Mouse (Mus musculus): Measurements from ENCODE around the gene Smarcc2. TPM values are rescaled to one million over a fixed set of nuclear protein-coding genes. Genes with fewer than 3 reads are reported as not detected.

Gene Smarcc2
- total and polyA plus RNA-seq, 2 experiments from 2014 or later, result 143 to 233 TPM

DNA sequence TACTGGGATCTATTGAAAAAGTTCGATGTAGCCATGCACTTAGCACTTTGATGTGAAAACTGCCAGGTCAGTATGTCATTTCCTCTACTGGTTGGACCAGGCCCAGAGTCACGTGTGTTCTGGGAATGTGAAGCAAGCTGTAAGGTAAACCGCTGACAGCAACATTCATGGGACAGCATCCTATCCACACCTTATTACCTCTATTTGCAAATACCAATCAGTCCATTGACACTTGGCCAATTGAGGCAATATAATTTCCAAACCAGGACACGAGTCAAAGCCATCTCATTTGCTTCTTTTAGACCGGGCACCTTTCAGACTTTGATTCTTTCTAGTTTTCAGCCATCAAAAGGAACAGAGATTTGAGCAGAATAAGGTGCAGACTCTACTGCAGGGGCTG, 30.0 kb upstream of the Smarcc2 start:
- ATAC-seq (ENCODE audit: low FRiP score) (no peak), DNase-seq (ENCODE audit: low spot score) (no peak)
- H3K4me3 ChIP-seq (ENCODE audit: low read depth, low read length), result no peak overlapping the region
- 96% methylated on average over 5 of the region's 5 CpGs for WGBS
- peaks cover 24% of the 10 kb centered on the region; the same call in 1 of the 2 replicates for H3K36me3 ChIP-seq (ENCODE audit: insufficient read depth, low read length)
- TF ChIP-seq CTCF (IDR thresholded peaks at IDR 0.05), result no peak
- no peaks in the 10 kb centered on the region for H3K27me3 ChIP-seq (ENCODE audit: insufficient read depth, low read length)
- H3K9me3 ChIP-seq (ENCODE audit: low read length), result no peaks in the 10 kb centered on the region
- no peak overlapping the region for H3K27ac ChIP-seq (ENCODE audit: low read depth, low read length)
- no peak overlapping the region for H3K4me2 ChIP-seq (ENCODE audit: low read depth, low read length, poor library complexity, severe bottlenecking)
- no peak overlapping the region for H3K9ac ChIP-seq (replicated peaks; ENCODE audit: low read length, poor library complexity, severe bottlenecking)
- no peaks in the 10 kb centered on the region for H3K4me1 ChIP-seq (ENCODE audit: insufficient read depth, low read length)

DNA sequence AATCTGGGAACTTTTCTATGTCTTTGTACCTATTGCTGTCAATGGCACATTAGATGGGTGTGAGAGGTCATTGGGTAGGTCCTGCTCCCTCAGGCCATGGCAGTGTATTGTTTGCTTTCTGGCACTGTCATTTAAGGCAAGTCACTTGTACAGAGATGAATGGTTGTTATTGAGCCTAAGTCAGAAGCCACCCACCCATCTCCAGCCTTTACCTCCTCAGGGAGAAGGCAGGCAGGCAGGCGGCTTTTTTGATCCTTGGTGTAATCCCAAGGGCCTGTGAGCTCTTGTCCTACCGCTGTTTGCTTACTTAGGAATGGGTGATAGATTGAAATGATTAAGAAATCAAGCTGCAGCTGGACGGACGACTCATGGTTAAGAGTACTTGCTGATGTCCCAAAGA, 29.6 kb upstream of the Smarcc2 start:
- H3K9me3 ChIP-seq (ENCODE audit: low read length), result no peaks in the 10 kb centered on the region
- ATAC-seq (ENCODE audit: low FRiP score), result no peak
- WGBS, result 88% methylated on average over 4 of the region's 4 CpGs
- H3K27me3 ChIP-seq (ENCODE audit: insufficient read depth, low read length), result no peaks in the 10 kb centered on the region
- no peak for TF ChIP-seq CTCF (IDR thresholded peaks at IDR 0.05)
- H3K4me1 ChIP-seq (ENCODE audit: insufficient read depth, low read length), result no peaks in the 10 kb centered on the region
- DNase-seq (ENCODE audit: low spot score), result no peak
- H3K4me2 ChIP-seq (ENCODE audit: low read depth, low read length, poor library complexity, severe bottlenecking), result no peak overlapping the region
- no peak overlapping the region for H3K4me3 ChIP-seq (ENCODE audit: low read depth, low read length)
- H3K27ac ChIP-seq (ENCODE audit: low read depth, low read length), result no peak overlapping the region
- H3K9ac ChIP-seq (replicated peaks; ENCODE audit: low read length, poor library complexity, severe bottlenecking), result no peak overlapping the region
- peaks cover 24% of the 10 kb centered on the region; the same call in 1 of the 2 replicates for H3K36me3 ChIP-seq (ENCODE audit: insufficient read depth, low read length)

- Histone ChIP-seq H3K9ac (replicated peaks; ENCODE audit: low read length, poor library complexity, severe bottlenecking) (no peak overlapping the region), H3K4me2 (ENCODE audit: low read depth, low read length, poor library complexity, severe bottlenecking) (no peak overlapping the region), H3K27ac (ENCODE audit: low read depth, low read length) (no peak overlapping the region), H3K9me3 (ENCODE audit: low read length) (no peaks in the 10 kb centered on the region), H3K4me1 (ENCODE audit: insufficient read depth, low read length) (no peaks in the 10 kb centered on the region), H3K36me3 (ENCODE audit: insufficient read depth, low read length) (peaks cover 58% of the 10 kb centered on the region), H3K4me3 (ENCODE audit: low read depth, low read length) (no peak overlapping the region), H3K27me3 (ENCODE audit: insufficient read depth, low read length) (no peaks in the 10 kb centered on the region)
- no peak for TF ChIP-seq CTCF (IDR thresholded peaks at IDR 0.05)
- DNase-seq (ENCODE audit: low spot score), result no peak
- ATAC-seq (ENCODE audit: low FRiP score), result no peak
- WGBS, result 95% methylated on average over 2 of the region's 2 CpGs
These were observed 25.6 kb upstream of the Smarcc2 start for GRCm38 (mm10) chr10:128433417-128433816.

GRCm38 (mm10) chr10:128434681-128435080, 24.4 kb upstream of the Smarcc2 start:
- ATAC-seq (ENCODE audit: low FRiP score) (no peak), DNase-seq (ENCODE audit: low spot score) (no peak)
- Histone ChIP-seq H3K9ac (replicated peaks; ENCODE audit: low read length, poor library complexity, severe bottlenecking) (0 out of 2 replicates have a peak overlapping the region, but pooled peaks have one; percentile 19), H3K27ac (ENCODE audit: low read depth, low read length) (no peak overlapping the region), H3K4me1 (ENCODE audit: insufficient read depth, low read length) (no peaks in the 10 kb centered on the region), H3K4me3 (ENCODE audit: low read depth, low read length) (no peak overlapping the region), H3K27me3 (ENCODE audit: insufficient read depth, low read length) (no peaks in the 10 kb centered on the region), H3K9me3 (ENCODE audit: low read length) (no peaks in the 10 kb centered on the region), H3K4me2 (ENCODE audit: low read depth, low read length, poor library complexity, severe bottlenecking) (no peak overlapping the region), H3K36me3 (ENCODE audit: insufficient read depth, low read length) (peaks cover 54% of the 10 kb centered on the region)
- WGBS, result 87% methylated on average over 10 of the region's 10 CpGs
- no peak for TF ChIP-seq CTCF (IDR thresholded peaks at IDR 0.05)

DNA sequence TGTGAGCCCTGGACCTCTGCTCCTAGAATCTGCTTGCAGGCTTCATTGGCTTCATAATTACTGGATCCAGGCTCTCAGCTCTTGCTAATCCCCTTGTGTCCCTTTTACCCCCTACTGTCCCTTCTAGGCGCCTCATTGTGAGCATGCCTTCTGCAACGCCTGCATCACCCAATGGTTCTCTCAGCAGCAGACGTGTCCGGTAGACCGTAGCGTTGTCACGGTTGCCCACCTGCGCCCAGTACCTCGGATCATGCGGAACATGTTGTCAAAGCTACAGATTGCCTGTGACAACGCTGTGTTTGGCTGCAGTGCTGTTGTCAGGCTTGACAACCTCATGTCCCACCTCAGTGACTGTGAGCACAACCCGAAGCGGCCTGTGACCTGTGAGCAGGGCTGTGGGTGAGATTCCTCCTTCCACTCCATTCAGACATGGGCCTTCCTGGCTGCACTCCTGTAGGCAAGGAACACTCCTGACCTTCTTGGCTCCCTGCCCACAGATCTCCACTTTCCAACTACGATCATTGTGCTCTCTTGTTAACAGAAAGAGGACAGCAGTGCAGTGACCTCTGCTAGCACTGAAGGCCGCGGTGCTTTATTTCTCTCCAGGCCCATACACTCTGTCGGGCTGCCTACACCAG, 23.7 kb upstream of the Smarcc2 start:
- ATAC-seq (ENCODE audit: low FRiP score), result no peak
- Histone ChIP-seq H3K27me3 (ENCODE audit: insufficient read depth, low read length) (no peaks in the 10 kb centered on the region), H3K9me3 (ENCODE audit: low read length) (no peaks in the 10 kb centered on the region), H3K27ac (ENCODE audit: low read depth, low read length) (no peak overlapping the region), H3K4me1 (ENCODE audit: insufficient read depth, low read length) (no peaks in the 10 kb centered on the region), H3K9ac (replicated peaks; ENCODE audit: low read length, poor library complexity, severe bottlenecking) (0 out of 2 replicates have a peak overlapping the region, but pooled peaks have one; percentile 19), H3K4me2 (ENCODE audit: low read depth, low read length, poor library complexity, severe bottlenecking) (no peak overlapping the region), H3K36me3 (ENCODE audit: insufficient read depth, low read length) (peaks cover 57% of the 10 kb centered on the region), H3K4me3 (ENCODE audit: low read depth, low read length) (no peak overlapping the region)
- DNase-seq (ENCODE audit: low spot score), result peak; percentile 36
- TF ChIP-seq CTCF (IDR thresholded peaks at IDR 0.05), result no peak
- WGBS, result 63% methylated on average over 17 of the region's 17 CpGs

- DNase-seq (ENCODE audit: low spot score), result no peak
- Histone ChIP-seq H3K9me3 (ENCODE audit: low read length) (no peaks in the 10 kb centered on the region), H3K4me1 (ENCODE audit: insufficient read depth, low read length) (no peaks in the 10 kb centered on the region), H3K36me3 (ENCODE audit: insufficient read depth, low read length) (peaks cover 56% of the 10 kb centered on the region), H3K27me3 (ENCODE audit: insufficient read depth, low read length) (no peaks in the 10 kb centered on the region), H3K4me2 (ENCODE audit: low read depth, low read length, poor library complexity, severe bottlenecking) (no peak overlapping the region), H3K27ac (ENCODE audit: low read depth, low read length) (no peak overlapping the region), H3K9ac (replicated peaks; ENCODE audit: low read length, poor library complexity, severe bottlenecking) (no peak overlapping the region), H3K4me3 (ENCODE audit: low read depth, low read length) (no peak overlapping the region)
- 90% methylated on average over 5 of the region's 5 CpGs for WGBS
- TF ChIP-seq CTCF (IDR thresholded peaks at IDR 0.05), result no peak
- ATAC-seq (ENCODE audit: low FRiP score), result no peak
These were observed 23.2 kb upstream of the Smarcc2 start for GRCm38 (mm10) chr10:128435873-128436272.

Measured in midbrain, postnatal 0 days (tissue).